Mouse (Mus musculus) ovary, postnatal 36 days (tissue): ENCODE results near the gene Zfp248.

Source experiments
- DNase-seq: peaks from one replicate; pipeline ENCODE4 v3.0.0; 2022; ENCODE audit warnings: low spot score, mixed read lengths

The Zfp248 gene

GRCm38 (mm10) chr6:118455042-118455631 is at the start of gene Zfp248:
Zfp248 (minus strand) TSS chr6:118455528.
- DNase-seq, result peak; percentile 89

GRCm38 (mm10) chr6:118499010-118499409 is 43.7 kb upstream of the Zfp248 start:
- no peak for DNase-seq

GRCm38 (mm10) chr6:118482125-118482524 is 26.8 kb upstream of the Zfp248 start:
- DNase-seq, result no peak

GRCm38 (mm10) chr6:118478957-118479708 is 23.8 kb upstream of the Zfp248 start, which contains the start of gene Zfp9:
Zfp9 (minus strand) TSS chr6:118479320.
- DNase-seq, result peak; percentile 85

- no peak for DNase-seq
Observed at GRCm38 (mm10) chr6:118477875-118478785, 22.8 kb upstream of the Zfp248 start.

GRCm38 (mm10) chr6:118462069-118462705 is 6.9 kb upstream of the Zfp248 start:
- DNase-seq, result no peak

GRCm38 (mm10) chr6:118457726-118458125 is 2.4 kb upstream of the Zfp248 start:
- DNase-seq, result no peak

GRCm38 (mm10) chr6:118454452-118454851 is 876 bp downstream of the Zfp248 start:
- no peak for DNase-seq

- no peak for DNase-seq
Observed at GRCm38 (mm10) chr6:118431502-118431901, 23.8 kb downstream of the Zfp248 start.

- no peak for DNase-seq
Observed at GRCm38 (mm10) chr6:118426666-118427065, 28.7 kb downstream of the Zfp248 start.

- DNase-seq, result peak; percentile 92
Observed at GRCm38 (mm10) chr6:118419050-118419920, 36.0 kb downstream of the Zfp248 start, which contains the start of gene Bms1. Bms1 (minus strand) TSS chr6:118419474.

- no peak for DNase-seq
Observed at GRCm38 (mm10) chr6:118410428-118410827, 44.9 kb downstream of the Zfp248 start.

- no peak for DNase-seq
Observed at GRCm38 (mm10) chr6:118408510-118408909, 46.8 kb downstream of the Zfp248 start.

GRCm38 (mm10) chr6:118406421-118406820 is 48.9 kb downstream of the Zfp248 start:
- DNase-seq, result no peak

GRCm38 (mm10) chr6:118390746-118391145 is 64.6 kb downstream of the Zfp248 start:
- no peak for DNase-seq

- no peak for DNase-seq
Observed at GRCm38 (mm10) chr6:118385962-118386361, 69.4 kb downstream of the Zfp248 start.

- DNase-seq, result no peak
Observed at GRCm38 (mm10) chr6:118381234-118381633, 74.1 kb downstream of the Zfp248 start.

GRCm38 (mm10) chr6:118380630-118381029 is 74.7 kb downstream of the Zfp248 start:
- DNase-seq, result no peak

- DNase-seq, result peak; percentile 64
Observed at GRCm38 (mm10) chr6:118379451-118380167, 75.7 kb downstream of the Zfp248 start.

GRCm38 (mm10) chr6:118377611-118378010 is 77.7 kb downstream of the Zfp248 start:
- DNase-seq, result no peak
